Mouse (Mus musculus): ENCODE data around the gene Gm5039. TPM values are rescaled to one million over a fixed set of nuclear protein-coding genes. Genes with fewer than 3 reads are reported as not detected.
"Not testable (repeated sequence)": the region's sequence is repeated elsewhere in the genome, so short reads cannot be mapped to it uniquely, and the experiment has no call there.

The Gm5039 gene
- polyA plus RNA-seq (2012; rRNA removed): not detected in 2 replicates

- H3K4me1 ChIP-seq (ENCODE audit: control insufficient read depth, insufficient read depth, low read length); DNase-seq; H3K4me3 ChIP-seq (replicated peaks; ENCODE audit: extremely low read depth, low read depth, low read length): not testable (repeated sequence)
- WGBS: 86% methylated on average over 2 of the region's 2 CpGs
These were observed at the start of gene Gm5039 for GRCm38 (mm10) chr12:88323926-88324325. Gene Gm5039, minus strand, starts transcription at chr12:88324026.

DNA sequence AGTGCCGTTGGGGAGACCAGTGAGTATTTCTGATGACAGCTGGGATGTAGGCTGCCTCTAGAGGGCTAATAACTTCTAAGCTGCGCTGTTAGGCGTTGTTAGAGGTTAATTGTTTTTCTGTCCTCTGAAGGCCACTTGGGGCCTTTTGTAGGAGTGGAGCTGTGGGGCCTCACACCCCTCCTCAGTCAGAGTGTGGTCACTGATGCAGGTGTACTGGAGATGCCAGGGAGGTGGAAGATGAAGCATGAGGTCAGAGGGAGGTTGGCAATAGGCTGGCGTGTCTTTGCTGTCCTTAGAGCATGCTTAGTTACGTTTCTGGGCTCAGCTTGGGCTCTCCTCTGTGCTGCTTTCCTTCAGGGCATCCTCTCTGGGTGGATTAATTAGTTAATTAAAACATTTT lies 48.2 kb upstream of the Gm5039 start:
- no peak for TF ChIP-seq POLR2A (IDR thresholded peaks at IDR 0.05; ENCODE audit: borderline replicate concordance, extremely low read depth, low read depth, low read length)
- no peak for TF ChIP-seq CTCF (IDR thresholded peaks at IDR 0.05; ENCODE audit: insufficient read depth, low read length)
- no peaks in the 10 kb centered on the region for H3K4me1 ChIP-seq (ENCODE audit: control insufficient read depth, insufficient read depth, low read length)
- 70% methylated on average over 5 of the region's 5 CpGs for WGBS

DNA sequence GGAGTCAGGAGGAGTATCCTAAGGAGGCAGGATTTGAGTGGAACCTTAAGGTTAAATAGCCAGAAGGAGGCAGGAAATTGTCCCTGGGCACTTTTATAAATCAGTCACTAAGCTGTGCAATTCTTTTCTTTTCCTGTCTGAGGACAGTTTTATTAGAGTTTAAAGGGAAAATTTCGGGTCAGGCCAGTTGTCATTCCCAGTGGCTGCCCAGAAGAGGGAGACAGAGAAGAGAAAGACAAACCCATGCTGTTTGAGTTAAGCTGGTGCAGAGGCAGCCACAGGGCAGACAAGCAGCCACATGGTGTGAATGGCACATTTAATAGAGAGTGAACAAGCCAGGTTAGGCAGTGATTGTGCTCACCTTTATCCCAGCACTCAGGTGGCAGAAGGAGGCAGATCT lies 46.5 kb upstream of the Gm5039 start:
- 13% methylated on average over 1 of the region's 1 CpGs for WGBS
- DNase-seq; H3K4me1 ChIP-seq (ENCODE audit: control insufficient read depth, insufficient read depth, low read length); H3K4me3 ChIP-seq (replicated peaks; ENCODE audit: extremely low read depth, low read depth, low read length): not testable (repeated sequence)

More for the DNA sequence above, 48.2 kb upstream of the Gm5039 start:
- DNase-seq: no peak
- H3K4me3 ChIP-seq (replicated peaks; ENCODE audit: extremely low read depth, low read depth, low read length): no peak overlapping the region

- 79% methylated on average over 4 of the region's 4 CpGs for WGBS
- H3K4me3 ChIP-seq (replicated peaks; ENCODE audit: extremely low read depth, low read depth, low read length); H3K4me1 ChIP-seq (ENCODE audit: control insufficient read depth, insufficient read depth, low read length); DNase-seq: not testable (repeated sequence)
These were observed 45.9 kb upstream of the Gm5039 start for GRCm38 (mm10) chr12:88369690-88370089.

DNA sequence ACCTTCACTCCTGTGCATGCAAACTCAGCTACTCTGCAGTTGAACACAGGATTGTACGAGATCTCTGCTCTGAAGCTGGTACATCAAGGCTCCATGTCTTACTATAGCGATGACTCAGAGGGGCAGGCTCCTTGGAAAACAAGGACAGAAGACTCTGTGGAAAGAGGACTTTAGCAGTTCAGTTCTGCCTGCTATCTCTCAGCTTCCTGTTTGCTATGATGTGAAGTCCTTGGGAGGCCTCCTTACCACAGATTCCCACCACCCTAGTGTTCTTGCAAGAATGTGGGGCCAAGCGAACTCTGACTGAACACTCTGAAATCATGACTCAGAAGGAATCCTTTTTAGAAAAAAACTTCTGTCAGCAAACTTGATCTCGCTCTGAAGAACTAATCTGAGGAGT lies 44.8 kb upstream of the Gm5039 start:
- no peak overlapping the region for H3K4me3 ChIP-seq (replicated peaks; ENCODE audit: extremely low read depth, low read depth, low read length)
- 66% methylated on average over 4 of the region's 4 CpGs for WGBS
- no peak for TF ChIP-seq POLR2A (IDR thresholded peaks at IDR 0.05; ENCODE audit: borderline replicate concordance, extremely low read depth, low read depth, low read length)
- TF ChIP-seq CTCF (IDR thresholded peaks at IDR 0.05; ENCODE audit: insufficient read depth, low read length): no peak
- H3K4me1 ChIP-seq (ENCODE audit: control insufficient read depth, insufficient read depth, low read length): no peaks in the 10 kb centered on the region
- DNase-seq: no peak

DNA sequence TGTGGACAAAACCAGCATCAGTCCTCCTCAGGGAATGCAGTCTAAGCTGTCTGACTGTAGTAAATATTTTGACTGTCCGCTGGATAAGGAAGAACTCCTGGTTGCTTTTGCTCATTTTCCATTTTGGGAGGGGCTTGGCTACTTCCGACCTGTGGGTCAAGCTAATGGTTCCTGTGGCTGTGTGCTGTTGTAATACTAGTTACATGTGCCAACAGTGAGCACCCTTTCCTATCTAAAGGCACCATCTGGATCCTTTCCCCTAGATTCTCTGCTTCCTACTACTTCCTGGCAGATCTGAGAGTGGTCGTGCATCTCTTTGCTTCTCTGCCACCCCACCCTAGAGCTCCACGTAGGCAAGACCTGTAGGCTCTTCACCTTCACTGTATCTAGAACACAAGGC lies 43.8 kb upstream of the Gm5039 start:
- no peak for DNase-seq
- WGBS: 64% methylated on average over 4 of the region's 4 CpGs
- Histone ChIP-seq H3K4me1 (ENCODE audit: control insufficient read depth, insufficient read depth, low read length) (no peaks in the 10 kb centered on the region), H3K4me3 (replicated peaks; ENCODE audit: extremely low read depth, low read depth, low read length) (no peak overlapping the region)
- TF ChIP-seq POLR2A (IDR thresholded peaks at IDR 0.05; ENCODE audit: borderline replicate concordance, extremely low read depth, low read depth, low read length) (no peak), CTCF (IDR thresholded peaks at IDR 0.05; ENCODE audit: insufficient read depth, low read length) (no peak)

DNA sequence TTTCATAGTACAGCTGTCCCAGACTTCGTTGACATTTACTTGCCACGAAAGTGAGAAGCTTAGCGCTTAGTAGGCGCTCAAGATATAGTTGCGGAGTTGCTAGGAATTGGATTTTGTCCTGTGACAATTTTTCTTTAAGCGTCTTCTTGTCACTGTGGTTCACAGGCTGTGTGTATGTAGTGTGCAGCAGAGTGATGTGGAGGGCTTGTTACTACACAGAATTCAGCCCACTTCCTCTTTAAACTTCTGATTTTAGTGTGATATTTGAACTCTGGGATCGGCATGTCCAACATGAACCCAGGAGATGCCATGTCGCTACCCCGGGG lies 37.3 kb upstream of the Gm5039 start:
- Histone ChIP-seq H3K4me3 (replicated peaks; ENCODE audit: extremely low read depth, low read depth, low read length) (peak overlapping the region; percentile 94), H3K4me1 (ENCODE audit: control insufficient read depth, insufficient read depth, low read length) (no peaks in the 10 kb centered on the region; the same call in 1 of the 2 replicates)
- 42% methylated on average over 9 of the region's 9 CpGs for WGBS
- TF ChIP-seq POLR2A (IDR thresholded peaks at IDR 0.05; ENCODE audit: borderline replicate concordance, extremely low read depth, low read depth, low read length) (no peak), CTCF (IDR thresholded peaks at IDR 0.05; ENCODE audit: insufficient read depth, low read length) (no peak)
- DNase-seq: no peak

GRCm38 (mm10) chr12:88360441-88361119 lies 36.8 kb upstream of the Gm5039 start, which contains the start of gene Adck1:
Gene Adck1, plus strand, starts transcription at chr12:88360554.
- DNase-seq: peak; percentile 90
- TF ChIP-seq CTCF (IDR thresholded peaks at IDR 0.05; ENCODE audit: insufficient read depth, low read length): no peak
- TF ChIP-seq POLR2A (IDR thresholded peaks at IDR 0.05; ENCODE audit: borderline replicate concordance, extremely low read depth, low read depth, low read length): peak; percentile 28; the same call in 1 of the 2 replicates
- no peaks in the 10 kb centered on the region; the same call in 1 of the 2 replicates for H3K4me1 ChIP-seq (ENCODE audit: control insufficient read depth, insufficient read depth, low read length)
- peak within 1 kb of the TSS; percentile 94 for H3K4me3 ChIP-seq (replicated peaks; ENCODE audit: extremely low read depth, low read depth, low read length)
- whole genome bisulfite sequencing: under 1% methylated on average over 38 of the region's 38 CpGs

- Histone ChIP-seq H3K4me3 (replicated peaks; ENCODE audit: extremely low read depth, low read depth, low read length) (no peak overlapping the region), H3K4me1 (ENCODE audit: control insufficient read depth, insufficient read depth, low read length) (no peaks in the 10 kb centered on the region)
- 24% methylated on average over 41 of the region's 41 CpGs for WGBS
- no peak for TF ChIP-seq CTCF (IDR thresholded peaks at IDR 0.05; ENCODE audit: insufficient read depth, low read length)
- TF ChIP-seq POLR2A (IDR thresholded peaks at IDR 0.05; ENCODE audit: borderline replicate concordance, extremely low read depth, low read depth, low read length): no peak
- DNase-seq: no peak
These were observed 30.4 kb upstream of the Gm5039 start for GRCm38 (mm10) chr12:88354182-88354702.

DNA sequence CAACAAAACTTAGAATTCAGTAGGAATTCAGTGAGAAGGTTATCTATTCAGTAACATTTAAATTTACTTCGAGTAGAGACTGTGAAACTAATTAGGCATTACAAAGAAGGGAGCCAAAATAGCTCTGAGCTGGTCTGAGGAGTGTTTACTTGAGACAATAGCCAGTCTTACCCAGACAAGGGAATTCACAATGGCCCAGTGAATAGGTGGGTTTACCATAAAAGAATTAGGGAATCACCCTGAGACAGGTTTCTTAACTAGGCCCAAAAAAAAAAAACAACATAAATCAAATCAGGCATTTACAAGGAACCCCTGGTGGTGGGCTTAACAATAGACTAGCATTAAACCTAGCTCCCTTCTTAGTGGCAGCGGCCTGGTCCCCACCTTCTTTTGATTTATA lies 17.5 kb upstream of the Gm5039 start:
- 51% methylated on average over 2 of the region's 2 CpGs for WGBS
- not testable (repeated sequence) for H3K4me3 ChIP-seq (replicated peaks; ENCODE audit: extremely low read depth, low read depth, low read length); DNase-seq; H3K4me1 ChIP-seq (ENCODE audit: control insufficient read depth, insufficient read depth, low read length)

GRCm38 (mm10) chr12:88336662-88337413 lies 13.0 kb upstream of the Gm5039 start:
- not testable (repeated sequence) for DNase-seq; H3K4me3 ChIP-seq (replicated peaks; ENCODE audit: extremely low read depth, low read depth, low read length); H3K4me1 ChIP-seq (ENCODE audit: control insufficient read depth, insufficient read depth, low read length)
- WGBS: 54% methylated on average over 4 of the region's 4 CpGs

All from lung, adult 2 months (tissue).